Mouse (Mus musculus): ENCODE measurements around the gene Sv2a.
A peak's percentile ranks its signal among the peaks of the same experiment; 100 is the strongest.

GRCm38 (mm10) chr3:96220765-96221639, 40.1 kb downstream of the Sv2a start, which contains the start of the genes Hist2h2ac and Hist2h2be:
- TF ChIP-seq CTCF (IDR thresholded peaks at IDR 0.05; ENCODE audit: borderline replicate concordance, insufficient read depth, low read depth, low read length) (no peak), POLR2A (IDR thresholded peaks at IDR 0.05; ENCODE audit: borderline replicate concordance, insufficient read depth, low read length) (peak; percentile 92; the same call in 1 of the 2 replicates)
